Mouse (Mus musculus) lung, embryonic 15.5 days (tissue): ENCODE data around the gene Klhdc4. TPM values are rescaled to one million over a fixed set of nuclear protein-coding genes. Genes with fewer than 3 reads are reported as not detected.

Source experiments
- ATAC-seq: fragments of 200-750 bp; cut with Nextera tagmentation; 2 replicates; pipeline ENCODE4 v1.8.0; 2017; ENCODE audit warnings: moderate number of reproducible peaks, borderline replicate concordance; ENCODE audit not compliant: low FRiP score, low TSS enrichment; ENCODE audit errors: extremely low read depth
- H3K27ac ChIP-seq: fragments of 300-500 bp; sonication (generic); 2 replicates; pipeline ENCODE4 v1.5.1; 2015; ENCODE audit warnings: moderate library complexity, mild to moderate bottlenecking, inconsistent platforms
- H3K27me3 ChIP-seq: fragments of 300-500 bp; sonication (generic); 2 replicates; pipeline ENCODE4 v1.6.1; 2015; ENCODE audit warnings: inconsistent platforms
- H3K36me3 ChIP-seq: fragments of 300-500 bp; sonication (generic); 2 replicates; pipeline ENCODE4 v1.6.1; 2015; ENCODE audit warnings: inconsistent platforms
- H3K4me1 ChIP-seq: fragments of 300-500 bp; sonication (generic); 2 replicates; pipeline ENCODE4 v1.6.1; 2015; ENCODE audit warnings: inconsistent platforms
- H3K4me2 ChIP-seq: fragments of 300-500 bp; sonication (generic); 2 replicates; pipeline ENCODE4 v1.6.1; 2015; ENCODE audit warnings: inconsistent platforms, mild to moderate bottlenecking, moderate library complexity
- H3K4me3 ChIP-seq: fragments of 300-500 bp; sonication (generic); 2 replicates; pipeline ENCODE4 v1.5.1; 2015; ENCODE audit warnings: mild to moderate bottlenecking, inconsistent platforms
- H3K9ac ChIP-seq: fragments of 300-500 bp; sonication (generic); 2 replicates; pipeline ENCODE4 v1.6.1; 2015; ENCODE audit warnings: inconsistent platforms
- H3K9me3 ChIP-seq: fragments of 300-500 bp; sonication (generic); 2 replicates; pipeline ENCODE4 v1.6.1; 2016; ENCODE audit warnings: inconsistent platforms
- WGBS: fragments of 180-500 bp; shearing (Covaris S2); methylation state at CpG from one replicate; pipeline ENCODE4 v1.1.7; 2015; 5-methylcytosine and 5-hydroxymethylcytosine counted together
- polyA plus RNA-seq: library from polyadenylated mRNA; unstranded; fragments of >200 nt; fragmentation: Nextera tagmentation; extraction: Ambion mirVana; gene quantifications from 2 replicates; pipeline ENCODE4 v1.2.1, GENCODE M21; 2015

The Klhdc4 gene
- 39.4 and 41.8 TPM in 2 replicates for polyA plus RNA-seq

DNA sequence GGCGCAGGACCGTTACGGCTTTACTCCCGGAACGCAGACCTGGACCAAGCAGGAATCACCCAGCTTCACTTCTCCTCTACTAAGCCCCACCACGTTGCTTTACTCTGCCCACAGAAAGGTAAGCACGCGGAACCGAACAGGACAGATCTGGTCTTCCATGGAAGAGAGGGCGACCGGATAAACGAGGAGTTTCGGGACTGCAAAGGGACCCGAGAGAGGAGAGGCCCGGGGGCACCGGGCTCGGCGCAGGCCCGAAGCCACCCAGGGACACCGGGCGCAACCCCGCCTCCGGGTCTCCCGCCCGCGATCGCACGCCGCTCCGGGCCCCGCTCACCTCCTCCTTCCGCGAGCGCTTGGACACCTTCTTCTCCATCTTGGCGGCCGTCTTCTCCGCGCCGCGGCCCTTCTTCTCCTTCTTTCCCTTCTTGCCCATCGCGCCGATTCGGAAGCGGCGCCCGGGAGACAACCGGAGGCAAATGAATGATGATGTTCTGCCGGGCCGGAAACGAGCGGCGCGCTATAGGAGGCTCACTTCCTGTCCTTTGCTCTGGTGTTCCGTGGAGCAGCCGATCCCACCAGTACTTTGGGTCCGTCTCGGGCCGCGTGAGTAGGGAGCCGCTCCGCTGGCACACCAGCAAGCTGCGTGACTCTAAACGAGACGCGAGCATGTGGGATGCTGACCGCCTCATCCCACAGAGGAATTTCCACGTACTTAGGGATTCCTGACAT lies at the start of gene Klhdc4:
Gene Klhdc4, minus strand, starts transcription at position 522 of the 729 bp plus-strand sequence.
- Histone ChIP-seq H3K27me3 (no peaks in the 10 kb centered on the region), H3K4me2 (peak within 1 kb of the TSS; percentile 77), H3K4me1 (peaks cover 17% of the 10 kb centered on the region), H3K36me3 (no peaks in the 10 kb centered on the region), H3K9ac (peak within 1 kb of the TSS; percentile 83), H3K9me3 (no peaks in the 10 kb centered on the region), H3K4me3 (peak within 1 kb of the TSS; percentile 92), H3K27ac (peak within 1 kb of the TSS; percentile 19; the same call in 1 of the 2 replicates)
- WGBS = under 1% methylated on average over 65 of the region's 68 CpGs
- peak; percentile 98 for ATAC-seq

DNA sequence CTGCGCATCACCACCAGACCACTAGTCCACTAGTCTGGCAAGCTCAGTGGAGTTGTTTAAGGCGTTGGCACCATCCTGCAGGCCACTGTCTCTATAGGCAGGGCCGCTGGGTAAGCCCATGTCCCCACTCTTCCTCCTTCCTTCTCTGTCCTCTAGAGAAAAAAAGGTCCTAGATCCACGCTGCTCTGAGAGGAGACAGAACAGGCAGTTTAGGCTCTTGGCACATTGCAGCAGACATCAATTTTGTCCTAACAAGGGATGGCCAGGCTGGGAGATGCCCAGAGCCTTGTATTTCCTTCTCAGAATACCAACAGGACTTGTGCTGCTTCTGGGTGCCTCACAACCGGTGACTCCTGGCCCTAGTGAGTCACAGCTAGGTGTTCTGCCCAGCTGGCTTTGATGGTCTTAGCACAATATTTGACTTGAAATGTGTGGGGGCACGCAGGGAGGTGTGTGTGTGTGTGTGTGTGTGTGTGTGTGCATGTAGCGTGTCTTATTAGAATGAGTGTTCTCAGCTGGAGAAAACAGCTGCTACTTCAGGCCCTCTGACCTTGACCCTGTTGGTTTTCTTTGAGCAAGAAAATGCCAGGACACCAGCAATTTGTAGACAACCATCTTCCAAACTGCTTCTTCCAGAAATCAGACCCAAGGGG lies 48.6 kb upstream of the Klhdc4 start:
- Histone ChIP-seq H3K4me2 (no peak overlapping the region), H3K27me3 (no peaks in the 10 kb centered on the region), H3K4me3 (no peak overlapping the region), H3K9me3 (no peaks in the 10 kb centered on the region), H3K36me3 (0 out of 2 replicates have a peak, but pooled peaks cover under 1% of the 10 kb centered on the region), H3K4me1 (peaks cover 13% of the 10 kb centered on the region; the same call in 1 of the 2 replicates), H3K27ac (no peak overlapping the region), H3K9ac (no peak overlapping the region)
- WGBS = 76% methylated on average over 7 of the region's 7 CpGs
- ATAC-seq = no peak

- WGBS = 48% methylated on average over 5 of the region's 5 CpGs
- H3K36me3 ChIP-seq = no peaks in the 10 kb centered on the region
- no peaks in the 10 kb centered on the region for H3K27me3 ChIP-seq
- H3K9ac ChIP-seq = no peak overlapping the region
- H3K4me3 ChIP-seq = no peak overlapping the region
- no peak for ATAC-seq
- H3K27ac ChIP-seq = no peak overlapping the region
- no peak overlapping the region for H3K4me2 ChIP-seq
- H3K4me1 ChIP-seq = peaks cover 18% of the 10 kb centered on the region
- no peaks in the 10 kb centered on the region for H3K9me3 ChIP-seq
These were observed 47.8 kb upstream of the Klhdc4 start for GRCm38 (mm10) chr8:121877212-121877611.

DNA sequence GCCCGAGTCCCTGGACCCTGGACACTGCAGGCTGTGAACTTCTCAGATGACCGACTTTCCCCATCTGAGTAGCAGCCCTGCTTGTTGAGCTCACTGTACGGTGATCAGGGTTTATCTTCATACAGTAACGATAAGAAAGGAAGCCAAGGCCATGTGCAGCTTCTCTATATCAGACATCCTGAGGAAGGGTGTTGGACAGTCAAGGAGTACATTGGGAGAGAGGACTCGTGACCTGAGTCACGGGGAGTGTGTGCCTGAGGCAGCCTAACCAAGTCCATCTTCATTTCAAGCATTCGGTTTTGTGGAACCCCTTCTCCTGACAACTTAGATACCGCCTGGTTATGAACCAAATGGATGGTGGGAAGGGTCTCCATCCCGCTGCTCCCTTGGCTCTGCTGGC lies 46.1 kb upstream of the Klhdc4 start:
- H3K4me1 ChIP-seq = peaks cover 15% of the 10 kb centered on the region
- H3K9me3 ChIP-seq = no peaks in the 10 kb centered on the region
- no peaks in the 10 kb centered on the region for H3K36me3 ChIP-seq
- no peak overlapping the region for H3K9ac ChIP-seq
- no peak for ATAC-seq
- no peak overlapping the region for H3K27ac ChIP-seq
- WGBS = 72% methylated on average over 9 of the region's 9 CpGs
- no peak overlapping the region for H3K4me2 ChIP-seq
- H3K4me3 ChIP-seq = no peak overlapping the region
- H3K27me3 ChIP-seq = no peaks in the 10 kb centered on the region

DNA sequence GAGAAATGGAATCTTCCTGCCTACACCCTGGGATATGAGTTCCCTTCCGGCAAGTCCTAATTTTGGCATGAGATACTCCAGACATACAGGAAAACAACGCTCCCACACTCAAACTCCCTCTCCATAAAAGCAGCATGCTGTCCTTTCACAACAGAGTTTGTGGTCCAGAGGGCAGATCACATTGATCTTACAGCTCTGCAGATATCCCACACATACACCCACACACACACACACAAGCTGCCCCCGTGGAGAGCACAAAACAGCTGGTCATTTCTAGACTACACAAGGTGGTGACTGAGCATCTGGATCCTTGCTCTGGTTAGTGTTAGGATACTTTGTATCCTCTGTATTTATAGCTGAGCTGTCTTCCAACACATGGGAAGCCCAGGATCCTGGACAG lies 45.7 kb upstream of the Klhdc4 start:
- H3K4me3 ChIP-seq = no peak overlapping the region
- no peak overlapping the region for H3K9ac ChIP-seq
- no peaks in the 10 kb centered on the region for H3K36me3 ChIP-seq
- ATAC-seq = no peak
- WGBS = 50% methylated on average over 3 of the region's 3 CpGs
- no peak overlapping the region for H3K4me2 ChIP-seq
- no peaks in the 10 kb centered on the region for H3K9me3 ChIP-seq
- no peaks in the 10 kb centered on the region for H3K27me3 ChIP-seq
- peaks cover 14% of the 10 kb centered on the region for H3K4me1 ChIP-seq
- no peak overlapping the region for H3K27ac ChIP-seq

DNA sequence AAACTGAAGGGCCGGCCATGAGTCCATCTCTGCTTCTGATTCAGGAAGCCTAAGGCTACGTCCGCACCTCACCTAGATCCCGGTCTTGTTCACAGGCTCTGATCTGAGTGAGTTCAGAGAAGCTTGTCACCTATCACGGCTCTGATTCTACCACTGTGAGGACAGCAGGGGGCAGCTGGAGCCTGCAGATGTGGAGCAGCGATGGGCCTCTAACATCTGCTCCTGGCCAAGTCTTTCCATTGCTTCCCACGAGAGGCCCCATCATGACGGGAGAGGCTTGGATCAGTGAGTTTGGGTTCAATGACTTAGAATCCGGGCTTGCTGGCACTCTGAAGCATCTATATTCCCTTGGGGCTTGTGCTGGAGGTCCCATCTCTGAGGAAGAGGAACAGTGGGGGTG lies 44.7 kb upstream of the Klhdc4 start:
- Histone ChIP-seq H3K36me3 (no peaks in the 10 kb centered on the region), H3K27me3 (no peaks in the 10 kb centered on the region), H3K4me3 (no peak overlapping the region), H3K9me3 (no peaks in the 10 kb centered on the region), H3K4me1 (peaks cover 14% of the 10 kb centered on the region), H3K4me2 (no peak overlapping the region), H3K27ac (no peak overlapping the region), H3K9ac (no peak overlapping the region)
- 45% methylated on average over 9 of the region's 9 CpGs for WGBS
- peak; percentile 50; the same call in 1 of the 2 replicates for ATAC-seq

DNA sequence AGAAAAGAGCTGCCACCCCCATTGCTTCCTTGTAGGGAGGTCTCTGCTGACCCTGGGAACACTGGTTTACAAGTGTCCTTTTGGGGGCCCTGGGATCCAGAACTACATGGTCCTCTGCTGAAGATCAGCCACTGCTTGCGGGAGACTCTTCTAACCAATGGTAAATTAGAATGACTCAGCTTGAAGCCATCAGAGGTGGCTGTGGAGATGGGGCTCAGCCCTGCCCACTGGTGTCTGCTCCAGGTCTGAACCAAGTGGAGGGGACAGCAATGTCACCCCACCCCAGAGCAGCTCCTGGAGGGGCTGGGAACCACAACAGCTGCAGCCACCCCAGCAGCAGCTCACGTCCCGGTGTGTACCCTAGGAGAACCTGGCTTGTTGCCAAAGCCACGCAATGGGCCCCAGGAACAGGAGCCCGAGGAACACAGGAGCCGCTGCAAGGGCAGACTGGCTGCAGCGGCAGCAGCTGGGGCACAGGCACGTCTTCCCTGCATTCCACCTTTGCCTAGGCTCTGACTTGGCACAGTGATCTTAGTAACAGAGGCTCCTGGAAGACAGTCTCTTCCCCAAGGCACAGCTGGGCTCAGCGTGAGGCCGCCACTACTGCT lies 42.6 kb upstream of the Klhdc4 start:
- ATAC-seq = peak; percentile 17; the same call in 1 of the 2 replicates
- no peak overlapping the region for H3K4me2 ChIP-seq
- no peak overlapping the region for H3K9ac ChIP-seq
- H3K4me1 ChIP-seq = peaks cover 14% of the 10 kb centered on the region
- no peak overlapping the region for H3K4me3 ChIP-seq
- no peaks in the 10 kb centered on the region for H3K27me3 ChIP-seq
- no peak overlapping the region for H3K27ac ChIP-seq
- 14% methylated on average over 10 of the region's 10 CpGs for WGBS
- H3K9me3 ChIP-seq = no peaks in the 10 kb centered on the region
- no peaks in the 10 kb centered on the region for H3K36me3 ChIP-seq

DNA sequence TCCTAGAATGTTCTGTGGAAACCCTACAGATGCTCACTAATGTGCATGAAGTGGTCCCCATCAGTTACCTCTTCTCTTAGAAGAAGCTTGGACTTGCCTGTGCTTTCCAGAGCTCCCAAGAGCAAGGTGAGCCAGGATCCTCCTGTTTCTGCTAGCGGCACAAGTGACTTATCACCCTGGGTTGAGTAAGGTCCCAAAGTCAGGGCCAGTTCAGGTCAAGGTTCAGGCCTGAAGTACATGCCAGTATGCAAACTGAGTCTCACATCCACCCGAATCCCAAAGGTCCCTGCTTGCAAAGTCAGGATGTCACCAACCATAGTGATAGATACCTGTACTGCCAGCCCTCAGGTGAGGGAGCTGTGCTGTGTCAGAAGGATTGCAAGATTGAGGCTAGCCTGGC lies 40.8 kb upstream of the Klhdc4 start:
- no peak for ATAC-seq
- no peak overlapping the region for H3K27ac ChIP-seq
- no peak overlapping the region for H3K4me3 ChIP-seq
- H3K9ac ChIP-seq = no peak overlapping the region
- peaks cover 14% of the 10 kb centered on the region for H3K4me1 ChIP-seq
- no peaks in the 10 kb centered on the region for H3K9me3 ChIP-seq
- no peak overlapping the region for H3K4me2 ChIP-seq
- no peaks in the 10 kb centered on the region for H3K27me3 ChIP-seq
- no peaks in the 10 kb centered on the region for H3K36me3 ChIP-seq
- WGBS = 82% methylated on average over 2 of the region's 2 CpGs

- H3K4me3 ChIP-seq = no peak overlapping the region
- H3K4me2 ChIP-seq = no peak overlapping the region
- H3K36me3 ChIP-seq = no peaks in the 10 kb centered on the region
- no peak overlapping the region for H3K27ac ChIP-seq
- WGBS = 78% methylated on average over 7 of the region's 7 CpGs
- H3K4me1 ChIP-seq = peaks cover 9% of the 10 kb centered on the region
- ATAC-seq = no peak
- no peaks in the 10 kb centered on the region for H3K9me3 ChIP-seq
- no peak overlapping the region for H3K9ac ChIP-seq
- no peaks in the 10 kb centered on the region for H3K27me3 ChIP-seq
These were observed 39.5 kb upstream of the Klhdc4 start for GRCm38 (mm10) chr8:121868896-121869295.

DNA sequence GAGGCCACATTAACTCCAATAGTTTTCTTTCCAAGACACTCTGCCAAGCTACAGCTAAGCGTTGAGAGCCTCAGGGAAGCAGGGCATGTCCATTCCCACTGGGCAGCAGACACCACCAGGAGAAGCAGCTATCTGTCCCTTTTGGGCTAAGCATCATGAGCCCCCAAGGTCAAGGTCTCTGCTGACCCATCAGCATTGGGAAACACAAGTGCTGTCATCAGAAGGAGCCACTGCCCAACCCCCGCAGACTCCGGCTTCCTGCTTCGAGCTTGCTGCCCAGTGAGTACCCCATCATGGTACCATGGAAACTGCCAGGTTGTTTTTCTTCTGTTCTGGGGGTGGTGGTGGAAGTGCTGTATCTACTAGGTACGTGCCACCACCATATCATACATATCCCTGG lies 38.8 kb upstream of the Klhdc4 start:
- ATAC-seq = no peak
- 82% methylated on average over 5 of the region's 5 CpGs for WGBS

DNA sequence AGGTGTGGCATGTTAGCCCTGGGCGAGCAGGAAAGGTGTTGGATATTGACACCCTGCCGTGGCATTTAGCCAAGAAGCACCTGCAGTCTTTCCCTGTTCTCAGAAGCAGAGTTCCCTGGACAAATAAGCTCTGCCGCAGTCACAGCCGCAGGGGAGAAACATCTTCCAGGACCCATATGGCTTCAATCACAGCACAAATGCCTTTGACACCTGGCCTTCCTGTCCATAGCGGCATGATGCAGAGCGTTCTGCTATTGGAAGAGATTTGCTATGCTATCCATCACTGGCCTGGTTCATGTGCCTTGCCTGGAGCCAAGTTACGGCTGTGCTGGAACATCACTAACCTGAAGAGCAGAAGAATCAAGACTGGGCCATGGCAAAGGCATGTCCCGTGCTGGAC lies 36.0 kb upstream of the Klhdc4 start:
- 49% methylated on average over 8 of the region's 8 CpGs for WGBS
- ATAC-seq = no peak

More for the DNA sequence above, 38.8 kb upstream of the Klhdc4 start:
- Histone ChIP-seq H3K27ac (no peak overlapping the region), H3K36me3 (no peaks in the 10 kb centered on the region), H3K4me3 (no peak overlapping the region), H3K9me3 (no peaks in the 10 kb centered on the region), H3K27me3 (no peaks in the 10 kb centered on the region), H3K4me1 (peaks cover 9% of the 10 kb centered on the region), H3K9ac (no peak overlapping the region), H3K4me2 (no peak overlapping the region)

More for the DNA sequence above, 36.0 kb upstream of the Klhdc4 start:
- Histone ChIP-seq H3K4me1 (no peaks in the 10 kb centered on the region), H3K27me3 (no peaks in the 10 kb centered on the region), H3K4me3 (no peak overlapping the region), H3K9me3 (no peaks in the 10 kb centered on the region), H3K4me2 (no peak overlapping the region), H3K9ac (no peak overlapping the region), H3K27ac (no peak overlapping the region), H3K36me3 (no peaks in the 10 kb centered on the region)
